Mouse (Mus musculus): ENCODE data around the gene Sigmar1. TPM values are rescaled to one million over a fixed set of nuclear protein-coding genes. Genes with fewer than 3 reads are reported as not detected.
"Not testable (repeated sequence)": the region's sequence is repeated elsewhere in the genome, so short reads cannot be mapped to it uniquely, and the experiment has no call there.

The Sigmar1 gene
- polyA plus RNA-seq, 1 experiment from 2014 or later, result 51.2 TPM

- H3K4me3 ChIP-seq; H3K9me3 ChIP-seq (replicated peaks); H3K27me3 ChIP-seq (replicated peaks); ATAC-seq: not testable (repeated sequence)
- peak overlapping the region; percentile 64 for H3K27ac ChIP-seq
- H3K4me1 ChIP-seq, result peaks cover 45% of the 10 kb centered on the region
- H3K36me3 ChIP-seq, result peaks cover 15% of the 10 kb centered on the region
- peak overlapping the region; percentile 71; the same call in 1 of the 2 replicates for H3K4me2 ChIP-seq
- 0 out of 2 replicates have a peak overlapping the region, but pooled peaks have one; percentile 6 for H3K9ac ChIP-seq
- 57% methylated on average over 8 of the region's 8 CpGs for WGBS (ENCODE audit: insufficient replicate concordance)
Measured at GRCm38 (mm10) chr4:41762688-41763114, 6.7 kb upstream of the Sigmar1 start.

GRCm38 (mm10) chr4:41762099-41762687 lies 6.2 kb upstream of the Sigmar1 start:
- peaks cover 19% of the 10 kb centered on the region for H3K36me3 ChIP-seq
- no peak overlapping the region for H3K4me3 ChIP-seq
- H3K27me3 ChIP-seq (replicated peaks), result no peaks in the 10 kb centered on the region
- 0 out of 2 replicates have a peak overlapping the region, but pooled peaks have one; percentile 6 for H3K9ac ChIP-seq
- H3K4me2 ChIP-seq, result peak overlapping the region; percentile 71
- ATAC-seq, result no peak
- peak overlapping the region; percentile 78 for H3K27ac ChIP-seq
- WGBS (ENCODE audit: insufficient replicate concordance), result 37% methylated on average over 8 of the region's 8 CpGs
- H3K9me3 ChIP-seq (replicated peaks), result no peaks in the 10 kb centered on the region
- peaks cover 41% of the 10 kb centered on the region for H3K4me1 ChIP-seq

GRCm38 (mm10) chr4:41761680-41762079 lies 5.7 kb upstream of the Sigmar1 start:
- H3K36me3 ChIP-seq, result peaks cover 23% of the 10 kb centered on the region
- H3K4me3 ChIP-seq, result no peak overlapping the region
- H3K4me2 ChIP-seq, result peak overlapping the region; percentile 71
- H3K27ac ChIP-seq, result peak overlapping the region; percentile 78
- no peak overlapping the region for H3K9ac ChIP-seq
- H3K27me3 ChIP-seq (replicated peaks), result no peaks in the 10 kb centered on the region
- H3K4me1 ChIP-seq, result peaks cover 38% of the 10 kb centered on the region
- no peak for ATAC-seq
- no peaks in the 10 kb centered on the region for H3K9me3 ChIP-seq (replicated peaks)

- H3K27me3 ChIP-seq (replicated peaks), result no peaks in the 10 kb centered on the region
- H3K4me3 ChIP-seq, result peak overlapping the region; percentile 46
- peaks cover 45% of the 10 kb centered on the region for H3K4me1 ChIP-seq
- peak overlapping the region; percentile 71 for H3K4me2 ChIP-seq
- peak; percentile 10; the same call in 1 of the 2 replicates for ATAC-seq
- H3K36me3 ChIP-seq, result peaks cover 23% of the 10 kb centered on the region
- peak overlapping the region; percentile 78 for H3K27ac ChIP-seq
- no peaks in the 10 kb centered on the region for H3K9me3 ChIP-seq (replicated peaks)
- WGBS (ENCODE audit: insufficient replicate concordance), result 62% methylated on average over 4 of the region's 4 CpGs
- H3K9ac ChIP-seq, result peak overlapping the region; percentile 47
Measured at GRCm38 (mm10) chr4:41760911-41761310, 5.0 kb upstream of the Sigmar1 start.

- Histone ChIP-seq H3K27me3 (replicated peaks) (no peaks in the 10 kb centered on the region), H3K4me1 (peaks cover 45% of the 10 kb centered on the region), H3K9me3 (replicated peaks) (no peaks in the 10 kb centered on the region), H3K9ac (peak overlapping the region; percentile 47), H3K36me3 (peaks cover 23% of the 10 kb centered on the region), H3K27ac (peak overlapping the region; percentile 78), H3K4me2 (peak overlapping the region; percentile 71), H3K4me3 (peak overlapping the region; percentile 46)
- peak; percentile 92 for ATAC-seq
- 2% methylated on average over 15 of the region's 15 CpGs for WGBS (ENCODE audit: insufficient replicate concordance)
Measured at GRCm38 (mm10) chr4:41760288-41760721, 4.3 kb upstream of the Sigmar1 start.

GRCm38 (mm10) chr4:41759656-41760287 lies 3.8 kb upstream of the Sigmar1 start:
- WGBS (ENCODE audit: insufficient replicate concordance), result 30% methylated on average over 6 of the region's 6 CpGs
- H3K4me2 ChIP-seq, result peak overlapping the region; percentile 71
- H3K27me3 ChIP-seq (replicated peaks), result no peaks in the 10 kb centered on the region
- H3K4me1 ChIP-seq, result peaks cover 49% of the 10 kb centered on the region
- ATAC-seq, result peak; percentile 27
- peak overlapping the region; percentile 47 for H3K9ac ChIP-seq
- H3K36me3 ChIP-seq, result peaks cover 23% of the 10 kb centered on the region
- peak overlapping the region; percentile 78 for H3K27ac ChIP-seq
- H3K4me3 ChIP-seq, result peak overlapping the region; percentile 46
- no peaks in the 10 kb centered on the region for H3K9me3 ChIP-seq (replicated peaks)

GRCm38 (mm10) chr4:41759206-41759605 lies 3.2 kb upstream of the Sigmar1 start:
- WGBS (ENCODE audit: insufficient replicate concordance), result 75% methylated on average over 9 of the region's 9 CpGs
- no peak for ATAC-seq
- H3K4me3 ChIP-seq, result no peak overlapping the region
- H3K27ac ChIP-seq, result peak overlapping the region; percentile 78
- no peaks in the 10 kb centered on the region for H3K27me3 ChIP-seq (replicated peaks)
- peaks cover 23% of the 10 kb centered on the region for H3K36me3 ChIP-seq
- H3K4me2 ChIP-seq, result no peak overlapping the region
- H3K4me1 ChIP-seq, result peaks cover 52% of the 10 kb centered on the region
- H3K9ac ChIP-seq, result no peak overlapping the region
- H3K9me3 ChIP-seq (replicated peaks), result no peaks in the 10 kb centered on the region

GRCm38 (mm10) chr4:41758701-41759100 lies 2.7 kb upstream of the Sigmar1 start:
- H3K9me3 ChIP-seq (replicated peaks), result no peaks in the 10 kb centered on the region
- peaks cover 23% of the 10 kb centered on the region for H3K36me3 ChIP-seq
- peaks cover 52% of the 10 kb centered on the region for H3K4me1 ChIP-seq
- no peak overlapping the region for H3K4me2 ChIP-seq
- ATAC-seq, result no peak
- H3K4me3 ChIP-seq, result no peak overlapping the region
- 77% methylated on average over 4 of the region's 4 CpGs for WGBS (ENCODE audit: insufficient replicate concordance)
- H3K27me3 ChIP-seq (replicated peaks), result no peaks in the 10 kb centered on the region
- peak overlapping the region; percentile 78; the same call in 1 of the 2 replicates for H3K27ac ChIP-seq
- no peak overlapping the region for H3K9ac ChIP-seq

- Histone ChIP-seq H3K4me1 (peaks cover 52% of the 10 kb centered on the region), H3K4me2 (no peak overlapping the region), H3K27me3 (replicated peaks) (no peaks in the 10 kb centered on the region), H3K27ac (no peak overlapping the region), H3K36me3 (peaks cover 23% of the 10 kb centered on the region), H3K4me3 (no peak overlapping the region), H3K9ac (no peak overlapping the region), H3K9me3 (replicated peaks) (no peaks in the 10 kb centered on the region)
- WGBS (ENCODE audit: insufficient replicate concordance), result 85% methylated on average over 11 of the region's 11 CpGs
- ATAC-seq, result no peak
Measured at GRCm38 (mm10) chr4:41758021-41758420, 2.1 kb upstream of the Sigmar1 start.

- peaks cover 23% of the 10 kb centered on the region for H3K36me3 ChIP-seq
- WGBS (ENCODE audit: insufficient replicate concordance), result 84% methylated on average over 13 of the region's 13 CpGs
- H3K9ac ChIP-seq, result no peak overlapping the region
- H3K27me3 ChIP-seq (replicated peaks), result no peaks in the 10 kb centered on the region
- H3K4me3 ChIP-seq, result no peak overlapping the region
- no peak for ATAC-seq
- H3K4me2 ChIP-seq, result no peak overlapping the region
- no peak overlapping the region for H3K27ac ChIP-seq
- no peaks in the 10 kb centered on the region for H3K9me3 ChIP-seq (replicated peaks)
- H3K4me1 ChIP-seq, result peaks cover 46% of the 10 kb centered on the region
Measured at GRCm38 (mm10) chr4:41757321-41757720, 1.4 kb upstream of the Sigmar1 start.

- no peaks in the 10 kb centered on the region; the same call in 1 of the 2 replicates for H3K27me3 ChIP-seq (replicated peaks)
- H3K9me3 ChIP-seq (replicated peaks), result no peaks in the 10 kb centered on the region
- peak overlapping the region; percentile 90 for H3K4me2 ChIP-seq
- H3K27ac ChIP-seq, result no peak overlapping the region
- H3K4me3 ChIP-seq, result peak overlapping the region; percentile 72
- peaks cover 23% of the 10 kb centered on the region for H3K36me3 ChIP-seq
- peak overlapping the region; percentile 80 for H3K9ac ChIP-seq
- H3K4me1 ChIP-seq, result peaks cover 37% of the 10 kb centered on the region
- ATAC-seq, result no peak
- WGBS (ENCODE audit: insufficient replicate concordance), result 63% methylated on average over 8 of the region's 8 CpGs
Measured at GRCm38 (mm10) chr4:41756440-41756839, 483 bp upstream of the Sigmar1 start.

GRCm38 (mm10) chr4:41754797-41755337 lies 1.1 kb downstream of the Sigmar1 start, which contains the start of gene Galt:
Gene Galt, plus strand, starts transcription at chr4:41755228.
- WGBS (ENCODE audit: insufficient replicate concordance), result 15% methylated on average over 14 of the region's 14 CpGs
- Histone ChIP-seq H3K9me3 (replicated peaks) (no peaks in the 10 kb centered on the region), H3K27ac (peak within 1 kb of the TSS; percentile 87), H3K27me3 (replicated peaks) (no peaks in the 10 kb centered on the region; the same call in none of the 2 replicates), H3K4me2 (peak within 1 kb of the TSS; percentile 90), H3K4me3 (peak within 1 kb of the TSS; percentile 72), H3K9ac (peak within 1 kb of the TSS; percentile 80), H3K4me1 (peaks cover 22% of the 10 kb centered on the region), H3K36me3 (peaks cover 23% of the 10 kb centered on the region)
- ATAC-seq, result peak; percentile 73
